In the genomic region with DNA sequence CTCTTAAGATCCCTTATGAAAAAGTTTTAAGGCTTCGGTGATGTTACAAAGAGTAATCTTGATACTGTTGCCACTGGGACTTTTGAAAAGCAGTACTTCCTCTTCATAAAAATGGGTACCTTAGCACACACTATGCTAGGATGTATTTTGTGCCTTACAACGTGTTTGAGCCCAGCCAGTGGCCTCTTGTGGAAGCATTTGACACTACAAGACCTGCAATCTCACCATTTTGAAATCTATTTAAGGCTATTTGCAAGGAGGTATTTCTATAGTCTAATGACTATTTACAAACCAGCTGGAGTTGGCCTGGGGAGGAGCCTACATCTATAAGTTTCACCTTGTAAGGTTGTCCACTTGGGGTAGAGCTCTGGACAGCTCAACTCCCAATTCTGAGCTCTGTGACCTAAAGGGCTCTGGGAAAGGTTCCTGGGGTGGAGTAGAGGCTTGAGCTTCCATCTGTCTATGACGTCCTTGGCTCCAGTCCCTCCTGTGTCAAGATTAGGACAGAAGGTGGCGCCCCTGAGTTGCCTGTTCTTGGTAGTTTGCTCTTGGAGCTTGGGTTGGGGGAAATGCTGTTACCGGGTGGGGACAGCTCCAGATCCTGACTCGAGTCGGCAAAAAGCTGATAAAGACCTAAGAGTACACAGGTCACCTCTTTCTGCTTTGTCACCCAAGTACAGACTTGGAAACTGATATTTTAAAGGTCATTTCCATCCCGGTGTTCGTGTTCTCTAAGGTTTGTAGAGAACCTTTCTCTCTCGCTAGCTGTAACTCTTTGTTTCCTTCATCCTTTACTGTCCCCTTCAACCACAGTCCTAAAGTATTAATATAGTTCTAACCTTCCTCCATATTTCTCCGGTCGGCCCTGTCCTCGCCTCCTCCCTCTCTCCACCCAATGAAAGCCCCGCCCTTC, we compare ENCODE assay signal across 8 mouse cellular contexts. TPM values are rescaled to one million over a fixed set of nuclear protein-coding genes. Genes with fewer than 3 reads are reported as not detected.
DNase-seq lines count a peak whose midpoint lies in the region; ATAC-seq and TF ChIP-seq lines count a peak whose summit lies in the region.

No protein-coding gene starts in this region.

- peak; percentile 52 to 81 for TF ChIP-seq CTCF in CH12.LX (conservative IDR thresholded peaks at IDR 0.05 in 1 of 2, IDR thresholded peaks at IDR 0.05 in 1 of 2; ENCODE audit: low read depth in 2 of 2, low read length in 2 of 2)
- peak; percentile 93 for TF ChIP-seq CTCF in liver, embryonic 14.5 days (IDR thresholded peaks at IDR 0.05; ENCODE audit: low read depth)

- TF ChIP-seq POLR2A in CH12.LX (IDR thresholded peaks at IDR 0.05; ENCODE audit: low read depth, low read length), result peak; percentile 56

- peak; percentile 51 for ATAC-seq in heart, embryonic 15.5 days (replicated peaks; ENCODE audit: insufficient number of reproducible peaks, insufficient read depth, low FRiP score, low read depth)
- peak; percentile 62 for ATAC-seq in liver, embryonic 14.5 days (ENCODE audit: insufficient read depth)
- ATAC-seq in stomach, embryonic 15.5 days (ENCODE audit: insufficient read depth, low FRiP score, low read depth), result peak; percentile 78

- DNase-seq in CH12.LX (ENCODE audit: extremely low read depth), result peak; percentile 94
- DNase-seq in c-Kit-positive CD71-positive TER-119-negative erythroid progenitor cells, embryonic 14.5 days (ENCODE audit: low read depth), result peak; percentile 99
- peak; percentile 83 for DNase-seq in forebrain, embryonic 10.5 days (ENCODE audit: extremely low spot score, low spot score)
- DNase-seq in kidney, postnatal 14 days, result peak; percentile 92
- peak; percentile 88 to 95 (median 90) for DNase-seq in liver, embryonic 14.5 days (ENCODE audit: low read depth in 3 of 3, low spot score in 3 of 3)
- DNase-seq in neural tube, embryonic 10.5 days (ENCODE audit: extremely low spot score, low spot score), result peak; percentile 85

- H3K4me1 ChIP-seq in CH12.LX (ENCODE audit: control insufficient read depth in 1 of 2, insufficient read depth in 2 of 2), result peaks cover 3 to 60% of the 10 kb centered on the region in 2 experiments; a peak in 3 of 4 replicates
- H3K4me1 ChIP-seq in forebrain, embryonic 10.5 days, result peaks cover 52% of the 10 kb centered on the region
- peaks cover 61% of the 10 kb centered on the region for H3K4me1 ChIP-seq in heart, embryonic 15.5 days (replicated peaks)
- peaks cover 31 to 46% of the 10 kb centered on the region in 2 experiments for H3K4me1 ChIP-seq in liver, embryonic 14.5 days (replicated peaks; ENCODE audit: control insufficient read depth in 2 of 2, insufficient read depth in 2 of 2, low read length in 1 of 2)
- H3K4me1 ChIP-seq in stomach, embryonic 15.5 days, result peaks cover 40% of the 10 kb centered on the region

- no peaks in the 10 kb centered on the region for H3K9me3 ChIP-seq in CH12.LX (replicated peaks; ENCODE audit: low read length)
- H3K9me3 ChIP-seq in forebrain, embryonic 10.5 days, result no peaks in the 10 kb centered on the region
- H3K9me3 ChIP-seq in heart, embryonic 15.5 days (replicated peaks), result no peaks in the 10 kb centered on the region
- no peaks in the 10 kb centered on the region for H3K9me3 ChIP-seq in liver, embryonic 14.5 days (ENCODE audit: control insufficient read depth, low read length)
- no peaks in the 10 kb centered on the region for H3K9me3 ChIP-seq in stomach, embryonic 15.5 days

- peak overlapping the region; percentile 83 for H3K27ac ChIP-seq in CH12.LX (ENCODE audit: insufficient read depth, low read depth)
- peak overlapping the region; percentile 95; the same call in 1 of the 2 replicates for H3K27ac ChIP-seq in forebrain, embryonic 10.5 days
- peak overlapping the region; percentile 99 for H3K27ac ChIP-seq in heart, embryonic 15.5 days
- H3K27ac ChIP-seq in liver, embryonic 14.5 days, result peak overlapping the region; percentile 96
- peak overlapping the region; percentile 95 for H3K27ac ChIP-seq in stomach, embryonic 15.5 days

- no peaks in the 10 kb centered on the region for H3K27me3 ChIP-seq in CH12.LX (replicated peaks)
- H3K27me3 ChIP-seq in forebrain, embryonic 10.5 days (ENCODE audit: poor library complexity, severe bottlenecking), result no peaks in the 10 kb centered on the region; the same call in 1 of the 2 replicates
- H3K27me3 ChIP-seq in heart, embryonic 15.5 days, result no peaks in the 10 kb centered on the region
- no peaks in the 10 kb centered on the region for H3K27me3 ChIP-seq in liver, embryonic 14.5 days (ENCODE audit: control insufficient read depth, insufficient read depth, low read length)
- no peaks in the 10 kb centered on the region for H3K27me3 ChIP-seq in stomach, embryonic 15.5 days (replicated peaks)

- peak overlapping the region; percentile 95 for H3K4me2 ChIP-seq in CH12.LX (ENCODE audit: insufficient read depth, low read depth, poor library complexity, severe bottlenecking)
- peak overlapping the region; percentile 86 for H3K4me2 ChIP-seq in heart, embryonic 15.5 days
- H3K4me2 ChIP-seq in liver, embryonic 14.5 days (ENCODE audit: low read depth), result peak overlapping the region; percentile 88
- peak overlapping the region; percentile 86 for H3K4me2 ChIP-seq in stomach, embryonic 15.5 days

- peak overlapping the region; percentile 78 to 90 (median 86) for H3K4me3 ChIP-seq in CH12.LX (replicated peaks in 1 of 3; ENCODE audit: low read depth in 2 of 3, low read length in 2 of 3, poor library complexity in 1 of 3)
- H3K4me3 ChIP-seq in forebrain, embryonic 10.5 days, result peak overlapping the region; percentile 90
- peak overlapping the region; percentile 90 for H3K4me3 ChIP-seq in heart, embryonic 15.5 days
- peak overlapping the region; percentile 74 to 100 for H3K4me3 ChIP-seq in liver, embryonic 14.5 days (ENCODE audit: insufficient read depth in 1 of 2, low read depth in 2 of 2, low read length in 2 of 2)
- H3K4me3 ChIP-seq in stomach, embryonic 15.5 days (replicated peaks), result peak overlapping the region; percentile 79

- in situ Hi-C loops in CH12.LX (cut with MboI; ENCODE audit: low pct_ligation_motif_present, low pct_unique_long_range_greater_than_20kb, low sequenced_read_pairs), result loop anchor here (5.0 to 10.0 kb wide), 2 partner anchors 54 to 101 kb away; partner anchors contain the start of gene Gls2

- TF ChIP-seq RAD21 in CH12.LX (IDR thresholded peaks at IDR 0.05; ENCODE audit: low read depth, low read length), result peak; percentile 68

- peaks cover 9% of the 10 kb centered on the region for H3K79me2 ChIP-seq in CH12.LX (replicated peaks; ENCODE audit: control insufficient read depth, extremely low read depth, insufficient read depth, poor library complexity, severe bottlenecking)

- 9% methylated on average over 14 of the region's 14 CpGs for WGBS in forebrain, embryonic 10.5 days
- 5% methylated on average over 14 of the region's 14 CpGs for WGBS in heart, embryonic 15.5 days
- WGBS in liver, embryonic 14.5 days (ENCODE audit: insufficient replicate concordance), result 5% methylated on average over 14 of the region's 14 CpGs
- 5% methylated on average over 14 of the region's 14 CpGs for WGBS in stomach, embryonic 15.5 days

- dilution Hi-C loops in CH12.LX (cut with MboI; ENCODE audit: extremely low pct_ligation_motif_present, extremely low pct_unique_long_range_greater_than_20kb, low sequenced_read_pairs), result no loop called here

- H3K36me3 ChIP-seq in CH12.LX (replicated peaks in 1 of 2; ENCODE audit: control insufficient read depth in 1 of 2, insufficient read depth in 1 of 2, low read length in 1 of 2), result peaks cover 35 to 42% of the 10 kb centered on the region in 2 experiments
- peaks cover 50% of the 10 kb centered on the region for H3K36me3 ChIP-seq in forebrain, embryonic 10.5 days (replicated peaks)
- peaks cover 46% of the 10 kb centered on the region for H3K36me3 ChIP-seq in heart, embryonic 15.5 days
- peaks cover 45% of the 10 kb centered on the region for H3K36me3 ChIP-seq in liver, embryonic 14.5 days (replicated peaks; ENCODE audit: control insufficient read depth, insufficient read depth, low read depth)
- peaks cover 33% of the 10 kb centered on the region for H3K36me3 ChIP-seq in stomach, embryonic 15.5 days

- peak overlapping the region; percentile 87 for H3K9ac ChIP-seq in CH12.LX (ENCODE audit: insufficient read depth, low read depth)
- H3K9ac ChIP-seq in heart, embryonic 15.5 days, result peak overlapping the region; percentile 93
- H3K9ac ChIP-seq in liver, embryonic 14.5 days (replicated peaks), result peak overlapping the region; percentile 92
- H3K9ac ChIP-seq in stomach, embryonic 15.5 days, result peak overlapping the region; percentile 19; the same call in 1 of the 2 replicates

- no peak for TF ChIP-seq EP300 in CH12.LX (IDR thresholded peaks at IDR 0.05; ENCODE audit: low read length)
- no peak for TF ChIP-seq EP300 in liver, embryonic 14.5 days (IDR thresholded peaks at IDR 0.05; ENCODE audit: low read depth)

RNA-seq across cellular contexts. Expression of gene Baz2a, which starts 0.5 kb away (rescaled TPM):
- total RNA-seq in CH12.LX (2012; rRNA removed), result 11.8 and 12.8 TPM in 2 replicates
- total RNA-seq in CH12.LX (2014; rRNA removed), result 4.5 and 5.4 TPM in 2 replicates
- polyA plus RNA-seq in CH12.LX (2012; ENCODE audit: insufficient read length, low read depth), result 29.5 and 34.0 TPM in 2 replicates
- 13.5 and 15.2 TPM in 2 replicates for polyA plus RNA-seq in forebrain, embryonic 10.5 days (2016; fragmentation: Nextera tagmentation; extraction: Ambion mirVana)
- 7.5 and 10.1 TPM in 2 replicates for polyA plus RNA-seq in heart, embryonic 15.5 days (2015; fragmentation: Nextera tagmentation; extraction: Ambion mirVana)
- 9.5 TPM in 2 replicates for polyA plus RNA-seq in liver, embryonic 14.5 days (2012; rRNA removed)
- polyA plus RNA-seq in liver, embryonic 14.5 days (2014; fragmentation: Nextera tagmentation; extraction: Ambion mirVana), result 9.1 and 10.3 TPM in 2 replicates
- polyA plus RNA-seq in stomach, embryonic 15.5 days (2015; fragmentation: Nextera tagmentation; extraction: Ambion mirVana), result 10.1 and 11.7 TPM in 2 replicates

RNA-seq across cellular contexts. Expression of gene Atp5b, which starts 7.8 kb away (rescaled TPM):
- total RNA-seq in CH12.LX (2012; rRNA removed) (1,695 and 1,781 TPM in 2 replicates), CH12.LX (2014; rRNA removed) (1,737 and 1,775 TPM in 2 replicates)
- 1,504 and 1,607 TPM in 2 replicates for polyA plus RNA-seq in CH12.LX (2012; ENCODE audit: insufficient read length, low read depth)
- polyA plus RNA-seq in forebrain, embryonic 10.5 days (2016; fragmentation: Nextera tagmentation; extraction: Ambion mirVana), result 2,314 and 2,329 TPM in 2 replicates
- polyA plus RNA-seq in heart, embryonic 15.5 days (2015; fragmentation: Nextera tagmentation; extraction: Ambion mirVana), result 5,437 and 6,121 TPM in 2 replicates
- polyA plus RNA-seq in liver, embryonic 14.5 days (2012; rRNA removed), result 910 and 999 TPM in 2 replicates
- 1,823 and 1,877 TPM in 2 replicates for polyA plus RNA-seq in liver, embryonic 14.5 days (2014; fragmentation: Nextera tagmentation; extraction: Ambion mirVana)
- 2,393 and 2,495 TPM in 2 replicates for polyA plus RNA-seq in stomach, embryonic 15.5 days (2015; fragmentation: Nextera tagmentation; extraction: Ambion mirVana)

RNA-seq across cellular contexts. Expression of gene Ptges3, which starts 32.2 kb away (rescaled TPM):
- 124 and 176 TPM in 2 replicates for total RNA-seq in CH12.LX (2012; rRNA removed)
- 196 and 210 TPM in 2 replicates for total RNA-seq in CH12.LX (2014; rRNA removed)
- polyA plus RNA-seq in CH12.LX (2012; ENCODE audit: insufficient read length, low read depth), result 247 and 274 TPM in 2 replicates
- 733 and 767 TPM in 2 replicates for polyA plus RNA-seq in forebrain, embryonic 10.5 days (2016; fragmentation: Nextera tagmentation; extraction: Ambion mirVana)
- polyA plus RNA-seq in heart, embryonic 15.5 days (2015; fragmentation: Nextera tagmentation; extraction: Ambion mirVana), result 268 and 292 TPM in 2 replicates
- 20.9 and 40.1 TPM in 2 replicates for polyA plus RNA-seq in liver, embryonic 14.5 days (2012; rRNA removed)
- 233 and 244 TPM in 2 replicates for polyA plus RNA-seq in liver, embryonic 14.5 days (2014; fragmentation: Nextera tagmentation; extraction: Ambion mirVana)
- polyA plus RNA-seq in stomach, embryonic 15.5 days (2015; fragmentation: Nextera tagmentation; extraction: Ambion mirVana), result 522 and 529 TPM in 2 replicates

RNA-seq across cellular contexts. Expression of gene Naca, which starts 55.5 kb away (rescaled TPM):
- 1,257 and 1,396 TPM in 2 replicates for total RNA-seq in CH12.LX (2012; rRNA removed)
- 1,670 and 1,798 TPM in 2 replicates for total RNA-seq in CH12.LX (2014; rRNA removed)
- 1,330 and 1,397 TPM in 2 replicates for polyA plus RNA-seq in CH12.LX (2012; ENCODE audit: insufficient read length, low read depth)
- 930 and 977 TPM in 2 replicates for polyA plus RNA-seq in forebrain, embryonic 10.5 days (2016; fragmentation: Nextera tagmentation; extraction: Ambion mirVana)
- polyA plus RNA-seq in heart, embryonic 15.5 days (2015; fragmentation: Nextera tagmentation; extraction: Ambion mirVana), result 429 and 467 TPM in 2 replicates
- polyA plus RNA-seq in liver, embryonic 14.5 days (2012; rRNA removed), result 160 and 272 TPM in 2 replicates
- polyA plus RNA-seq in liver, embryonic 14.5 days (2014; fragmentation: Nextera tagmentation; extraction: Ambion mirVana), result 519 and 530 TPM in 2 replicates
- polyA plus RNA-seq in stomach, embryonic 15.5 days (2015; fragmentation: Nextera tagmentation; extraction: Ambion mirVana), result 639 and 789 TPM in 2 replicates

Comparison
In these comparisons a context has a peak if more than half of its experiments do, and no peak if none do; other contexts are left out.
1. Peak in every context shown above with its lines: DNase-seq, ATAC-seq, H3K4me3 ChIP-seq and H3K27ac ChIP-seq.
2. H3K9ac ChIP-seq: peak in every context shown above with its lines; median percentile 93 in heart, embryonic 15.5 days; 92 in liver, embryonic 14.5 days; 87 in CH12.LX; 19 in stomach, embryonic 15.5 days.